Mouse (Mus musculus) gastrocnemius, postnatal 10 days (tissue): ENCODE measurements at regions not wholly inside any gene's neighbourhood (a gene's known extent, or its start where the extent isn't known, plus 50 kb on each side); places are given as distances from the start of the nearest gene placed in this dataset.

Experiments used
- DNase-seq: peaks from one replicate; pipeline ENCODE4 v3.0.0; 2021; ENCODE audit warnings: mixed read lengths

DNA sequence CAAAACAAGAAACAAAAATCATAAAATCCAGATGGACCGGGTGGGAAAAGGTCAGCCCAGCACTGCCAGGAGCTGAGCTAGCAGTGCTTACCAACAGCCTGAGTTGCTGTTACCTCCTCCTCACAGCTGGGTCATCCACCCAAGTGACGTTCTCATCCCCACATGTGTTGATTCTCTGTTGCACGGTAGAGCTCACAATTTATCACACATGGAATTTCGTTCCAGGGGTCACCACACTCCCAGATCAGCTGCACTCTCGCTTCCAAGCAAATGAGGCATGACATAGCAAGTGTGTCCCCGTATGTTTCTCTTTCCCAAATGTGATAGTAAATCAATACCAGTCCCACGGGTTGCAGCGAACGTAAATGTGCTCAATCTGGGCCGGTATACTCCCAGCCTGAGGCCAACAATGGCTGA is 445.1 kb upstream of the Mctp2 start:
- DNase-seq: no peak

DNA sequence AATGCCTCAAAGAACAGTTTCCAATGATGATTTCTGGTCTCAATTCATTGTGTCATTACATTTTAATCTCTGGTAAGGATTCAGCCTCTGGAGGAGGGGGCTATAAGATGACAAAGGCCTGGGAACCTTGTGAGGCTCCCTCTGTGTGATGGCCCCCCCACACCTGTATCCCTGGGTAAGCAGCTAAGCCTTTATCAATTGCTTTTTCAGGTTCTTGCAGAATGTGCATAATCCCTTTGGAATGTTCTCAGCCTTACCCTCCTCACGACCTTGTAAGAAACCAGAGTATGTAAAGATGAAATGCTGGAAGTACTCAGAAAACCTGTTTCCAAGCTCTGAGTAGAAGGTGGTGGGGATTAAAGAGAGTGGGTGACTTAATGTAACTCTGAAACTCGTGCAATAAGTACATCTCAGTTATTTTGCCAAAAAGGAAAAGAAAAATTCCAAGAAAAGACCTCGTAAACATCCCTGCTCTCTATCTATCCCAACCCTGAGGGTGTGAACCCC is 446.7 kb upstream of the Mctp2 start:
- DNase-seq: no peak

DNA sequence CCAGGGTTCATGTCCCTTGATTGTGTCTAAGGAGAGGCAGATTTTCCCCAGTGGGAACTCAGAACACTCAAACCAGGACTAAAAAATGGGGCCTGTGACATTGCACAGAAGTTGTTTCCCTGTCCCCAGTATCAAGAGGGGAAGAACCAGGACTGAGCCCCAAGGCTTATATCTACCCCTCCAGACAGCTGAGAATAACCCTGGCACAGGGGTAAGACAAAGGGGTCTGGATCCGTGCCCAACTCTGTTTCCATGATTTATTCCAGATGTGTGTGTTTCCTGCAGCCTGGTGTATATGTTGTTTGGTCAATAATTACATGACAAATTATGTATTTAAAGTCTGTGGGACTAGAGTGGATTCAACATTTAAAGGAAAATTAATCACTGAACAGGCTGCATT is 456.3 kb upstream of the Mctp2 start:
- DNase-seq: no peak

DNA sequence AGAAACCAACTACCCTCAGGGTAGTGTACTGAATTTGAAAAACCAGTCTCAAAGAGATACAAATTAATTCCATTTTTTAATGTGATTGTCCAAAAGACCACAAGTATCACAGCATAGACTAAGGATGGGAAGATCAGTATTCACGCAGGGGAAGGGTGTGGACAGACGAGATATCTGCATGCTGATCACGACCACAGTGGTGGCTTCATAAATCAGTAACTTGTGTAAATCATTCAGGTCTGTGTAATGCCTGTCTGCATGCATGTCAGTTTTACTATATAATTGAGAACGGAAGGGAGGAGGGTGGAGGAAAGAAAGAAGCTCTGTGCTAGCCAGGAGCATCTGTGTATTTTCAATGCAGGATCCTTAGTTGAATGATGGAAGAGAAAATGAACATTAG is 462.3 kb upstream of the Mctp2 start:
- no peak for DNase-seq

DNA sequence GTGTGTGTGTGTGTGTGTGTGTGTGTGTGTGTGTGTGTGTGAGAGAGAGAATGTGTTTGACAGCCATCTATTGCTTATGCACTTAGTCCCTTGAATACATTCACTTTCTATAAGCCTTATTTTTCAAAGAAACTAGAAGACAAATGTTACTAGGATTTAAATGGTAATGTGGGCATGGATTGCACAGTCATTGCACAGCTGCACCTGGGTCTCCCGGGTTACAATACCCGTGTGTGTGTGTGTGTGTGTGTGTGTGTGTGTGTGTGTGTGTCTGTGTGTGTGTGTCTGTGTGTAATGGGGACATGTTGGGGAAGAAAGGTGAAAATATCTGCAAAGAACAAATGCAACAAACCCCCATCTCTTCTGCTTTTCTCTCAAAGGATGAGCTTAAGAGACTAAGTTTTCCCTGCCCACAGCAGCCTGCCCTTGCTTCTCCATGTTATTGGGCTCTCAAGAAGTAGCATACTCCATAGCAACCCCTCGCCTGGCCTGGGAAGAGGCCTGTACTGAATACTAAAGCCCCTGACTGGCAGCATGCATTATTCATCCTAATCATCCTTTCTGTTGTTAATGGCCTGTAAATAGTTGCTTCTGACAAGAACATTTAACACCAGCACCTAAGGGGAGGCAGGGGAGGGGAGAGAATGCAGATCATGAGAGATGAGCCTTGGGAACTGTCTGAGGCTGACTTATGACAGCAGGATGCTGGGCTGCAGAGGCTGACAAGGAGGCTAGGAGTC is 467.8 kb upstream of the Mctp2 start:
- no peak for DNase-seq

DNA sequence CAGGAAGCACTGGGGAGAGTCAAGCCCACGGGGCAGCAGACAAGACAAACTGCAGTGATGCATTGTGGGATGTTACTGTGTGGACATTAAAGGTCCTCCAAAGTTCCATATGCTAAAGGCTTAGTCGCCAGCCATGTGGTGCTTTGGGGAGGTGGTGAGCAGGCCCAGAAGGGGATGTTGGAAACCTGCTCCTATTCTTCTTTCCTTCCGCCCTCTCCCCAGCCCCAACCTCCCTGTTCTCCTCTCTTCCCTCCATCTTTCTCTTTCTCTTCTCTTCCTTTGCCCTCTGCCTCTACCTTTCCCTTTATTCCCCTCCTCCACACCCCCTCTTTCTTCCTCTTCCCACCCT is 468.3 kb upstream of the Mctp2 start:
- DNase-seq: no peak

DNA sequence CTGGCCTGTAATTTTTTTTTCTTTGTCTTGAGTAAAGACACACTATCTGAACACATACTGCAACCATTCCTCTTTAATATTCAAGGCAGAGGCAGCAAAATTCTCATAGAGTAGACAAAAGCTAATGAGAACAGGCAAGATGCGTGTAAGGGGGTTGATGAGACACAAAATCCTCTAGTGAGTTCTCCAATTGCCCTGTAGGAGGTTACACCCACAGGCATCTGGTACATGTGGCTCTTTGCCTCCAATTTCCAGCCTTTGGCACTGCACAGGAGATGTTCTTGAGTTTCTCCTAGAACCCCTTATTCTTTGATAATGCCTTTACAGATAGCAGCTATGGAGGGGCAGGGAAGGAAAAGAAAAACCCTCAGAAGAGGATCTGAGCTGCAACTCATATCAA is 480.9 kb upstream of the Mctp2 start:
- DNase-seq: no peak

DNA sequence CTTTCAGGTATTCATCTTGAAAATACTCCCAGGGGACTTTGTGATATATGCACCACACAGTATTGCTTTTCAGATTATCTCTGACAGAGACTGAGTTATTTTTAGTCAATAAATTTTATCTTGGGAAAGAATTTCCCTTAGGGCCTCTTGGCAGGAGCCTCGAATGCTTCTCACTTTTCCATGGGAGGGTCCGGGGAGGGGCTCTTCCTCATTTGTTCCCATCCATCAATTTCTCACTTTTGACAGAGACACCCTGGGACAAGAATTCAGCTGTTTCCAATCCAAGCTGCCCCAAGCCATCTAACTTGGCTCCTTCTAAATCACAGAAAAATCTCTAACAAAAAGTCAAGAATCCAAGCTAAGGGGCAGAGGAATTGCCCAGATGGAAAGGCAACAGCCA is 481.9 kb upstream of the Mctp2 start:
- DNase-seq: no peak

DNA sequence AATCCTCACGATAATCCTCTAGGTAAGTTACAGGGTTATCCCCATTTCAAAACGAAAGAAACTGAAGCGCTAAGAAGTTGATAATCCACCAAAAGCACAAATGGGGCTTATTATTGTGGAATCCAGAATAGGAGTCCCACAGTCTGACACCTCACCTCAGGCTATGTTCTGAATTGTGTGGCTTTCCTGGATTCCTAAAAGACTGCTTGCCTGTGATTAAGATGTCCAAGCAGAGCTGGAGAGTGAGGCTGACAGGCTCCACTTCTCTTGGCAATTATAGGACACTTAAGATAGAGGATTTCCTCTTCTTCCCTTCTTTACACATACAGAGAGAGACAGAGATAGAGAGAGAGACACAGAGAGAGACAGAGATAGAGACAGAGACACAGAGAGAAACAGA is 515.7 kb upstream of the Mctp2 start:
- no peak for DNase-seq

DNA sequence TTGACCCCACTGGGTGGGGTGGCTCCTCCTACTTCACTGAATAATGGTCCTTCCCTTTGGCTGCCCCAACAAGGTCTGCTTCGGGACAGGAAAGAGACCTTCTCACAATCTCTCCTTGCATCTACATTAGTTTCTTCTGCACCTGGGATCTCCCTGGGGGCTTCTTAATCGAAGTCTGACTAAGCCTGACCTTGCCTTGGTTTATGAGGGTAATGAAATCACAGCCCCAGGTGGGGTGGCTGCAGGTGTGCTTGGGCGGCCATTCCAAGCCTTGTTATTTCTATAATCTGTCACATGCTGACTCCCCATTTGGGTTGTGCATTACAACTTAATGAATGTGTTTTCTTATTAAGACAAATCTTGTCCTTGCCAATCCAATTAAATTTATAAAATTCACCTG is 520.2 kb upstream of the Mctp2 start:
- no peak for DNase-seq

DNA sequence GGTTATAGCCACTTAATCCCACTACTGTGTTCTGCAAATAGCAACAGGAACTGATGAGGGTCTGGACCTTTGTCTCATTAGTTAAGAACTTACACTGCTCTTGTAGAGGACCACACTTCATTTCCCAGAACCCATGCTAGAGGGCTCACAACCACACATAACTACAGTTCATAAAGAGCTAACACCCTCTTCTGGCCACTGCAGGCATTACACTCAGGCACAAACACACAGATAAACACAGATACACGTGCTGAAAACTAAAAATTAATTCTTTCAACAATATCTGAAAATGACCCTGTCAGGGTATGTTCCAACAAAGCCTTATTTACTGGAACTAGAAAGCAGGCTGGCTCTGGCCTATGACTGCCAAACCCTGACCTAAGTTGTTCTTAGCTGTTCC is 529.0 kb upstream of the Mctp2 start:
- no peak for DNase-seq

DNA sequence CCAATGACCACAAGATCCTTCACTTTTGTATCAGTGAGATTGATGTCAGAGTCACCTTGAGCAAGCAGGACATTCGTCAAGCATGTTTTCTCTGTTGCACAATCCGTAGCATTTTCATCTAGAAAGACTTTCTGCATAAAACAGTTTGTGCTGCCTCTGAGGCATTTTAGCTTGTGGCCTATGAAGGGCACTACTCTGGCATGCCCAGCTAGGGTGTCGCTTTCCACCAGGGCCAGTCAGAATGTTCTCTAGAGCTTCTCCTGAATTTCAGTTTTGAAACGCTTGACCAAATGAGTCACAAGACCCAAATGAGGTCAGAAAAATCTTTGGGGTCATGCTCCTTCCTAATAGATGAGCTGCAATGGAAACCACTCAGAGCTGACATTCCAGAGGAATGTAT is 529.6 kb upstream of the Mctp2 start:
- no peak for DNase-seq

DNA sequence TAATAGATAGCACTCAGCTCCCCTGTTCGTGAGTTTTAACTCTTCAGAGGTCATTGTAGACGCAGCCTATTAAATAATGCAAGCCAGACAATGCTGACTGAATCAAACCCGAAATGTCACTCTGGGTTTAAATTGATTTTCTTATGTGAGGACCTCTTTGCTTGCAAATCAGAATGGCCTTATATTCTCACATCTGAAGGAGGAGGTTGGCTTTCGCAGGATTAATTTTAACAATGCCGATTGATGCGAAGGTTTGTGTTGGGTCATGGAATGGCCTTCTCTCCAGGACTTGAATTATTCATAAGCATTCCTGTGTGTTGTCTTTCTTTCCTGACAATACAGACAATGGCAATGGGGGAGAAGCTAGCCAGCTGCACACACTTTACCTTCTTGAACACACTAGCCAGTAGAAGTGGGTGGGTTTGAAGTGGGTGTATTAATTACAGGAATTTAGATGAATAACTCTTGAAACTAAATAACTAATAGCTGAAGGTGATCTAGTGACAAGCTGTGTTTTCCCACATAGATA is 530.1 kb upstream of the Mctp2 start:
- DNase-seq: no peak

DNA sequence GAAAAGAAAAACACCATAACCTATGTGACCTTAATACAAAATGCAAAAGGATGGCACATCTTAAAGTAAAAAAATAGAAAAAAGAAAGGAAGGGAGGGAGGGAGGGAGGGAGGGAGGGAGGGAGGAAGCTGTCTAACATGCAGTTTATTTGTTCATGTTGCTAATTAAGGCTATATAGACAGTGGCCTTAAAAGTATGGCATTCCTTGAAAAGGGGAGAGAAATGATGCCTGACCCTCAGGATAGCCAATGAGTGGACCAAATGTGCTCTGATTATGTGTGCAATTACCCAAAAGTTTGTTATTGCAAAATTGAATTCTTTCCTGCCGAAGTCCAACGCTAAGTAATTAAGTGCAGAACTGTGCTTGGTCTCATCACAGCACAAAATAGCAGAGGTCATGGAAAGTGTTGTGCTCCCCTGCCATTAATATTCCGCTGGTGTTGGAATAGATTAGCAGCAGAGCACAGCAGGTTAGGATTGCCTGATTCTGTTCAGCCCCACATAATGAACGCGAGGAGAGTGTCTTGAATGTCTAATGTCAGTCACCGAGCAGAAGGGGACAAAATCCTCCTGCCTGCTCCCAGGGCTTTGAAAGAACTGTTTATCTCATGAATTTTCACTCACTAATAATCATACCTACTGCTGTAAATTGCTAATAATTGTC is 531.7 kb upstream of the Mctp2 start:
- DNase-seq: no peak

DNA sequence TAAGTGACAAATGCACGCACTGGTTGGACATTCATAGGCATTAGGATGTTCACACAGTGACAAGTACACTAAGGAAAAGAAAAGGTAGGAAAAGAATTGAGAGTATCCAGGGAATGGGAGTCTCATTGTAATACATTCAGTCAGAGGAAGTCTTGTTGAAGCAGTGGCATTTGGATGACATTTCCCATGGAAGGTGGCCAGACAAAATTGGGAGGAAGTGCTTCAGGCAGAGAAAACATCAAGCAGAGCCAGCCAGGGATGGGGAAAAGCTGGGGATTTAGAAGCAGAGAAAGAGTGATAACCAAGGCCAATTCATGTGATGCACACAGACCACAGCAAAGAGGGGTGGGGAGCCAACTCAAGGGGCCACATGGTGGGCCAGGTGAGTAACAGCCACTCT is 524.0 kb upstream of the Rgma start:
- no peak for DNase-seq

DNA sequence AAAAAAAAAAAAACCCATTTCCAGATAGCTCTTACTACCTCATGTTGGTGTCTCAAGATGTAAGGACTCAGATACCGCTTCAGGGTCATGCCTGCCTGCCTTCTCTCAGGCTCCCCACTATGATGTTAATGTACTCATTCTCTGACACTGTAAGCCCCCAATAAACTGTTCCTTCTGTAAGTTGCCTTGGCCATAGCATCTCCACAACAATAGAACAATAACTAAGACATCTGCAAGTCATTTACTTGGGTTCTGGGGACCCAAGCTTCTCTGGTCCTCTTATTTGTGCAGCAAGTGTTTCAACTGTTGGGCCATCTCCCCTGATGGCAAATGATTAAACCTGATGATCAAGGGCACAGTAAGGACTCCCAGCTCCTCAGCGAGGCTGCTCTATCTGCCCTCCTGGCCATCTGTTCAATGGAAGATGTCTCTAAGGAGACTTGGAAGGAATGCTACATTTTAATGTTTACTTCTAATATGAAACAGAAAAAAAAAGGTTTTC is 520.8 kb upstream of the Rgma start:
- no peak for DNase-seq

DNA sequence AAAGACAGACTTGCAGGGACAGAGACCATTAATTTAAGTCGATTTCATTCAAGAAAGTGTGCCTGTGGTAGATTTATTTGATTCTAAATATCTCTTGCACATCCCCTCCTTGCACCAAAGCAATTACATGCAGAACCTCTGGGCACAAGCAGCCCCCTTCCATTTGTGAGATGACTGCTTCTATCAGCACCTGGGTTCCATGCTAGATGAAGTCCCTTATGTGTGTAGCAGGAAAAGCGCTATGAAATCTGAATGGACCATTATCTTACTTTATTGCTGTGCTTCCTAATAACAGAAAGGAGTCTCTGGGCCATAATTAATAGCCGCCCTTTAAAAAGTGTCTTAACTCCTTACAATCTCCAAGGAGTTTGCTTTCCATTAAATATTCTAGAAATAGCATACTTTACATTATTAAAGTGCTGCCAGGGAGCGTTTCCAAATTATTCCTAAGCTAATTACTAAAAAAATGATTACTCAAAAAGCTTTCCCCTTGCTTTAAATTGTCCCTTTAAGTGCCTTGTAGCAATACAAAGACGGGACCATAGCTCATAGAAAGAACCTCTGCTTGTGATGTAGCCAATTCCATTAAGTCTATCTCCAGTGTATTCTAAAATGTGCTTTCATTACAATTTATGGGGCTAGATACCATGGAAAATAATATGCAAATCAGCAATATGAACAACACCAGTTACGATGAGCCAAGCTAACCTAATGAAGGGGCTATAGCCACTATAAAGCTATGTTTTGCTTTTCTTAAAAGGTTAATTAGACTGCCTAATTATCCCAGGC is 508.1 kb upstream of the Rgma start:
- DNase-seq: no peak

DNA sequence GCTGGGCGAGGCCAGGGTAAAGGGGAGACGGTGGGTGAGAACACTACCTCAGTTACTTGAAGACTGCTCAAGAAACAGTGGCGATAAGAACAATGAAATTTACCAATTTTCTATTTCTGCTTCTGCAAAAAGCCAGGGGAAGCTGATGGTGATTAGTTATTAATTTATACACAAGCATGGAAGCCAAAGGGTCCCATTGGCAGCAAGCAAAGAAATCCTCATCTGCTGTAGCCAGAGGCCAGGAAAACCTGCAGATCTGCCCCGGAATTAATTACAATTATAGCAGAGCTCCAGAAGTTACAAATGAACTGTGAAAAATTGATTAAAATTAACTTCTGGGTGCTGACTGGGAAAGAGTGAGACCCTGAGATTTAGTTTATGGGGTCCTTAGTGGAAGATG is 506.2 kb upstream of the Rgma start:
- DNase-seq: no peak

DNA sequence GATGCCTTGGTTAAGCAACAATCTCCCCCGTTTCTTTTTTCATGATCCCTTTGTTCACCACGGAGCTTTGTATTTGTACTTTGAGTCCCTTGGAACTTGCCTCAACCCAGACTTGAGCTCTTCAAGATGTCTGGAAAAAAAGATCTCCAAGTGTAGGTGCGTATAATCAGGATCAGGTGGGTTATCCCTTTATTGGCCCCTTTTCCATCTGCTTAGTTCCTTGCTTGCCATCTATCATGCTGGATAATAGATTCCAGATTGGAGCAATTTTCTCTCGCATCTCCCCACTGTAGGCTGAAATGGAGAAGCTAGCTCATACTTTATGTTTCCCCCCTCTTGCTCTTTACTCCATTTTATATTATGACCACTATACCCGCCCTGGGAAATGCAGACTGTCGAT is 474.5 kb upstream of the Rgma start:
- DNase-seq: no peak

DNA sequence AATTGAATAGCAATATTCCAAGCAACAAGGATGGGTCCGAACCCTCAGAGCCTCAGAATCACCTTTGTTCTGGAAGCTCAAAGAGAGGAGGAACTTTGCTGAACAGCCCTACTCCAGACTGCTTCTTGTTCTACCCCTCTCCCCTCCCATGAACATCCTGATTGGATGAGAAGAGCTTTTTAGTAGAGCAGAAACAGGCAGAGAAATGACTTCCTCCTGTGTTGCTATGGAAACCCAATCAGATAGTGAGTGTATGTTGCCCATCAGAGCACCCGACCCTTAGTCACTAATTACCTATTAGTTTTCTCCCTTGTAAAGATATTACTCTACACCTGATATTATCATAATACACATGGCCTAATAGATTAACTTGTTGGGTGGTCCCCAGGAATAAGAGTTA is 469.4 kb upstream of the Rgma start:
- DNase-seq: no peak

DNA sequence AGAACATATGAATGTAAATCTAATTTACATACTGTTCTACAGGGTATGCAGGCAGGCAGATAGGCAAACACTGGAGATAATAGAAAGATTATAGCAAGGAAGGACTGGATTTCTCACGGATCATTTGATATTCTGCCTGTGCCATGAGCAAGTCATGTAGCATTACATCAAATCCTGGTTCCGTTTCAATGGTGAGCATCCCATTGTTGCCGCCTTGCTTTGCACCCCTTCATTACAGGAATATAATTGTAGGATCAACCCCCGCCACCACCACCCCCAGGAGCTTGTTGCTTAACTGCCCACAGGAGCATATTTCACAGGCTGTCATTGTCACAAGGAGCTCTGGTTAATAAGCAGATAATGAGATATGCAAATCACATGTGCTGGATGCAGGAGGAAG is 468.8 kb upstream of the Rgma start:
- DNase-seq: no peak

DNA sequence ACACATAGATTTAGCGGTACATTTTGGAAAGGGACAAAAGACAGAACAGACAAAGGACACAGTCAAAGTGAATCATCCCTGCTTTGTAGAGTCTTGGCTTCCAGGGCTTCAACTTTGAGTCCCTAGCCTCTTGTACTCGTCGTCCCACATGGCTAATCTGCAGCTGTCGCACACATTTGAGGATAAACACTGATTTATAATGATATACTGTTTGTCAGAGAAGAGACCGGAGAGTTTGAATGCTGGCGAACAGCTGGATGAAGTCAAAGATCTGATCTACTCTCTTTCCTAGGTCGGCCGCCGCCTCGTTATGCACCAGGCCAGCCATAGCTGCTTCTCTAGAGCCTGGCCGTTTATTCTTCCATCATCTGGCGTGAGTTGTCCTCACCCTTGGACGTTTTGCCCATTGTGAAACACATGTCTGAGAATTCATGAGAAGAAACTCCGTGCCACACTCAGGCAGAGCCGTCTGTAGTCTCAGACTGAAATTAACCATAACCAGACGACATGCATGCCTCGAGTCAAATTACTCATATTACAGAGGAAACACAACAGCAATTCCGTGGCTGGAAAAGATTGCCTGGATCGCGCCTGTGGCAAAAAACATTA is 448.4 kb upstream of the Rgma start:
- DNase-seq: peak; percentile 13

DNA sequence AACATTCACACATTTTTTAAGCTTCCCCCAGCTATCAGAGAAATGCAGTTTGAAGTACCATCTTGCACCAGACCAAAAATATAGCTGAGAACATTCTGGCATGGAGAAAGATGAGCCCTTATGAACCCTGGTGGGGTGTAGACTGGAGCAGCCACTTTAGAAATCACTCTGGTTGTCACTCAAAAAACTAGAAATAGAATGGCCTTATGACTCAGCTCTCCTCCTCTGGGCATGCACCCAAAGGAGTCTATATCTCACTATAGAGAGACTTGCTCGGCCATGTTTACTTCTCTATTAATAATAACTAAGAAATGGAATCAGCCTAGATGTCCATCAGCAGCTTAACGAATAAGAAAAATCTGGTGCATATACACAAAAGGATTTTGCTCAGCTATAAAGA is 436.5 kb upstream of the Rgma start:
- DNase-seq: no peak
